ENCODE assay signal across 8 mouse cellular contexts in the genomic region with DNA sequence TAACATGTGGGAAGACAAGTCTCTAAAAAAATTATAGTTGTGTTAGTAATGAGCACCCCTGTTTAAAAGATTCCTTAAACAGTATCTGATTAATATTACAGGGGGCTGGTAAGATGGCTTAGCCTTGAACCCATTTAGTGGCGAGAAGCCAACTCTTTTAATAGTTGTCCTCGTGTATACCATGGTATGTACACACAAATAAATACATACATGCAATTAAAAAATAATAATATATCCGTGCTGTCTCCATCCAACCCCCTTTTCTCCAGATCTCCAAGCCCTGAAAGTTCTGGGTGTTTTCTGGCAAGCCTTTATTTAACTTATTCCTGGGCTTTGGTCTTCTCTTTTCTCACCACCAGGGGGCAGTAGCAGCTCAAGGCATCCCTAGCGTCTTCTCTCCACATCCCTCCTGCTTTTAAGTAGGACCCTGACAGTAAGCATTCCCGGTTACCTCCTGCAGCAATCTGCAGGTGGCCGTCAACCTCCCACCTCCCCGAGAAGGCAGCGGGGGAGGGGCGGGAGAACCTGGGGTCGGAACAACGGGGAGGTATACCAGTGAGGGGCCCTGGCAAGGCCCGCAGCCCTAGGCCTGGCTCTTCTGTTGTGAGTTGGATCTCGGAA. TPM values are rescaled to one million over a fixed set of nuclear protein-coding genes. Genes with fewer than 3 reads are reported as not detected.
DNase-seq lines count a peak whose midpoint lies in the region; ATAC-seq and TF ChIP-seq lines count a peak whose summit lies in the region.

No protein-coding gene starts in this region.

- H3K4me3 ChIP-seq in embryonic facial prominence, embryonic 10.5 days, result peak overlapping the region; percentile 34; the same call in 1 of the 2 replicates
- H3K4me3 ChIP-seq in heart, adult 2 months, result no peak overlapping the region
- H3K4me3 ChIP-seq in limb, embryonic 13.5 days, result peak overlapping the region; percentile 22
- no peak overlapping the region for H3K4me3 ChIP-seq in midbrain, postnatal 0 days (ENCODE audit: low read depth, low read length)

- H3K4me1 ChIP-seq in embryonic facial prominence, embryonic 10.5 days, result peaks cover 21% of the 10 kb centered on the region
- no peaks in the 10 kb centered on the region for H3K4me1 ChIP-seq in heart, adult 2 months (ENCODE audit: control insufficient read depth, insufficient read depth, low read length)
- peaks cover 10% of the 10 kb centered on the region for H3K4me1 ChIP-seq in limb, embryonic 13.5 days
- no peaks in the 10 kb centered on the region for H3K4me1 ChIP-seq in midbrain, postnatal 0 days (ENCODE audit: insufficient read depth, low read length)

- peak; percentile 89 for DNase-seq in 3T3-L1 (ENCODE audit: low read depth, low spot score)
- DNase-seq in adrenal gland, adult 18-20 months (ENCODE audit: low spot score in 2 of 2), result peak; percentile 56 to 57
- DNase-seq in embryonic facial prominence, embryonic 10.5 days (ENCODE audit: low spot score), result peak; percentile 84
- DNase-seq in heart, adult 2 months, result peak; percentile 44 to 45
- DNase-seq in kidney, adult 9 months, result peak; percentile 80
- DNase-seq in midbrain, postnatal 0 days (ENCODE audit: low spot score), result peak; percentile 90
- DNase-seq in spleen, postnatal 4 days (ENCODE audit: low spot score in 2 of 2), result peak; percentile 66 to 86

- peaks cover 36% of the 10 kb centered on the region for H3K27me3 ChIP-seq in embryonic facial prominence, embryonic 10.5 days (replicated peaks; ENCODE audit: low read depth, poor library complexity, severe bottlenecking)
- H3K27me3 ChIP-seq in heart, adult 2 months (ENCODE audit: control insufficient read depth, insufficient read depth, low read length), result no peaks in the 10 kb centered on the region
- no peaks in the 10 kb centered on the region for H3K27me3 ChIP-seq in limb, embryonic 13.5 days
- no peaks in the 10 kb centered on the region for H3K27me3 ChIP-seq in midbrain, postnatal 0 days (ENCODE audit: insufficient read depth, low read length)

- peak; percentile 41; the same call in 1 of the 2 replicates for ATAC-seq in limb, embryonic 13.5 days (ENCODE audit: low FRiP score, low read depth)
- 0 out of 2 replicates have a peak, but pooled peaks have one; percentile 20 for ATAC-seq in midbrain, postnatal 0 days (ENCODE audit: low FRiP score)

- intact Hi-C loops in heart, adult 2 months (cut with DNase I), result loop anchor here (2.0 kb wide), 1 partner anchor 158 kb away; no protein-coding TSS in a partner anchor

- H3K4me2 ChIP-seq in limb, embryonic 13.5 days (replicated peaks), result peak overlapping the region; percentile 58
- H3K4me2 ChIP-seq in midbrain, postnatal 0 days (ENCODE audit: low read depth, low read length, poor library complexity, severe bottlenecking), result peak overlapping the region; percentile 46

- no peak overlapping the region for H3K9ac ChIP-seq in heart, adult 2 months (ENCODE audit: low read depth, low read length)
- peak overlapping the region; percentile 45; the same call in 1 of the 2 replicates for H3K9ac ChIP-seq in limb, embryonic 13.5 days
- H3K9ac ChIP-seq in midbrain, postnatal 0 days (replicated peaks; ENCODE audit: low read length, poor library complexity, severe bottlenecking), result no peak overlapping the region

- 0 out of 2 replicates have a peak, but pooled peaks have one; percentile 14 for TF ChIP-seq EP300 in heart, adult 2 months (IDR thresholded peaks at IDR 0.05; ENCODE audit: insufficient read depth, low read depth, low read length)

- no peaks in the 10 kb centered on the region for H3K36me3 ChIP-seq in embryonic facial prominence, embryonic 10.5 days (replicated peaks)
- no peaks in the 10 kb centered on the region for H3K36me3 ChIP-seq in heart, adult 2 months (ENCODE audit: control insufficient read depth, insufficient read depth, low read length)
- H3K36me3 ChIP-seq in limb, embryonic 13.5 days, result no peaks in the 10 kb centered on the region
- H3K36me3 ChIP-seq in midbrain, postnatal 0 days (ENCODE audit: insufficient read depth, low read length), result no peaks in the 10 kb centered on the region

- 12% methylated on average over 13 of the region's 13 CpGs for WGBS in embryonic facial prominence, embryonic 10.5 days
- WGBS in heart, adult 2 months, result 21% methylated on average over 13 of the region's 13 CpGs
- 16% methylated on average over 13 of the region's 13 CpGs for WGBS in limb, embryonic 13.5 days
- 12% methylated on average over 13 of the region's 13 CpGs for WGBS in midbrain, postnatal 0 days

- H3K79me2 ChIP-seq in heart, adult 2 months (replicated peaks; ENCODE audit: control insufficient read depth, insufficient read depth, low read length), result no peaks in the 10 kb centered on the region

- TF ChIP-seq CTCF in heart, adult 2 months (IDR thresholded peaks at IDR 0.05), result peak; percentile 87
- peak; percentile 98 for TF ChIP-seq CTCF in midbrain, postnatal 0 days (IDR thresholded peaks at IDR 0.05)

- H3K9me3 ChIP-seq in embryonic facial prominence, embryonic 10.5 days, result no peaks in the 10 kb centered on the region
- H3K9me3 ChIP-seq in limb, embryonic 13.5 days, result no peaks in the 10 kb centered on the region
- no peaks in the 10 kb centered on the region for H3K9me3 ChIP-seq in midbrain, postnatal 0 days (ENCODE audit: low read length)

- no peak for TF ChIP-seq POLR2A in heart, adult 2 months (IDR thresholded peaks at IDR 0.05; ENCODE audit: insufficient read depth, low read depth, low read length)

- H3K27ac ChIP-seq in embryonic facial prominence, embryonic 10.5 days (replicated peaks), result 0 out of 2 replicates have a peak overlapping the region, but pooled peaks have one; percentile 58
- no peak overlapping the region for H3K27ac ChIP-seq in heart, adult 2 months
- H3K27ac ChIP-seq in limb, embryonic 13.5 days, result no peak overlapping the region
- H3K27ac ChIP-seq in midbrain, postnatal 0 days (ENCODE audit: low read depth, low read length), result no peak overlapping the region

RNA-seq across cellular contexts. Expression of a gene that starts 13.7 kb away (rescaled TPM):
- 10 to 100 TPM; 11.9 to 15.2 TPM for total RNA-seq in adrenal gland, adult 18-20 months (2021)
- polyA plus RNA-seq in embryonic facial prominence, embryonic 10.5 days (2016; fragmentation: Nextera tagmentation; extraction: Ambion mirVana), result 3.2 and 3.7 TPM in 2 replicates
- 10 to 100 TPM; 35.0 to 41.5 TPM for total RNA-seq in heart, adult 2 months (2021)
- polyA plus RNA-seq in heart, adult 2 months (2012; rRNA removed), result 27.0 and 39.4 TPM in 2 replicates
- 2.8 and 3.1 TPM in 2 replicates for polyA plus RNA-seq in limb, embryonic 13.5 days (2015; fragmentation: Nextera tagmentation; extraction: Ambion mirVana)
- total RNA-seq in midbrain, postnatal 0 days (2014; rRNA removed), result 89.3 and 132 TPM in 2 replicates
- 6.5 and 10.9 TPM in 2 replicates for polyA plus RNA-seq in midbrain, postnatal 0 days (2015; fragmentation: Nextera tagmentation; extraction: Ambion mirVana)

RNA-seq across cellular contexts. Expression of a gene that starts 13.9 kb away (rescaled TPM):
- under 1 TPM; 0.29 to 0.89 TPM for total RNA-seq in adrenal gland, adult 18-20 months (2021)
- 0.18 and 0.37 TPM in 2 replicates for polyA plus RNA-seq in embryonic facial prominence, embryonic 10.5 days (2016; fragmentation: Nextera tagmentation; extraction: Ambion mirVana)
- not detected for total RNA-seq in heart, adult 2 months (2021)
- polyA plus RNA-seq in heart, adult 2 months (2012; rRNA removed), result 0.12 and 0.25 TPM in 2 replicates
- not detected in 2 replicates for polyA plus RNA-seq in limb, embryonic 13.5 days (2015; fragmentation: Nextera tagmentation; extraction: Ambion mirVana)
- total RNA-seq in midbrain, postnatal 0 days (2014; rRNA removed), result 0.55 TPM in 1 of 2 replicates, not detected in the other
- 0.28 and 0.40 TPM in 2 replicates for polyA plus RNA-seq in midbrain, postnatal 0 days (2015; fragmentation: Nextera tagmentation; extraction: Ambion mirVana)

Comparison
In these comparisons a context has a peak if more than half of its experiments do, and no peak if none do; other contexts are left out.
1. H3K4me3 ChIP-seq: peak in embryonic facial prominence, embryonic 10.5 days (single experiment) and limb, embryonic 13.5 days (single experiment); none in heart, adult 2 months (single experiment) and midbrain, postnatal 0 days (single experiment).
2. Peak in every context shown above with its lines, with median percentiles within 50 percentile points of each other: DNase-seq.